Mouse (Mus musculus) megakaryocyte, embryonic 14.5 days (primary cell): ENCODE data around the gene Krt7. TPM values are rescaled to one million over a fixed set of nuclear protein-coding genes. Genes with fewer than 3 reads are reported as not detected.

Source experiments
- H3K27me3 ChIP-seq: replicated peaks from 2 replicates; pipeline ENCODE3; 2012; ENCODE audit warnings: inconsistent platforms
- H3K36me3 ChIP-seq: replicated peaks from 2 replicates; pipeline ENCODE3; 2012; ENCODE audit warnings: low read length, inconsistent platforms, mixed read lengths
- H3K4me1 ChIP-seq: 2 replicates; pipeline ENCODE4 v1.6.1; 2012; ENCODE audit warnings: inconsistent platforms
- H3K4me3 ChIP-seq: replicated peaks from 2 replicates; pipeline ENCODE3; 2012; ENCODE audit warnings: moderate library complexity, mild to moderate bottlenecking, inconsistent platforms
- H3K9me3 ChIP-seq: 2 replicates; pipeline ENCODE4 v1.6.1; 2012; ENCODE audit warnings: inconsistent platforms
- FLI1 ChIP-seq: IDR thresholded peaks from 2 replicates; pipeline ENCODE4 v1.6.1; 2012; ENCODE audit warnings: low read length, inconsistent platforms, mixed read lengths
- GATA1 ChIP-seq: IDR thresholded peaks from 3 replicates; pipeline ENCODE4 v1.6.1; 2012; ENCODE audit warnings: mixed read lengths, low read length, inconsistent platforms, borderline replicate concordance
- polyA plus RNA-seq: library from polyadenylated mRNA; stranded (reverse); fragments of >175 nt; gene quantifications from 2 replicates; pipeline ENCODE4 v1.2.3, GENCODE M21; 2012; ENCODE audit warnings: low replicate concordance; ENCODE audit not compliant: insufficient read depth

Krt7 gene
- polyA plus RNA-seq, 1 experiment: not detected

DNA sequence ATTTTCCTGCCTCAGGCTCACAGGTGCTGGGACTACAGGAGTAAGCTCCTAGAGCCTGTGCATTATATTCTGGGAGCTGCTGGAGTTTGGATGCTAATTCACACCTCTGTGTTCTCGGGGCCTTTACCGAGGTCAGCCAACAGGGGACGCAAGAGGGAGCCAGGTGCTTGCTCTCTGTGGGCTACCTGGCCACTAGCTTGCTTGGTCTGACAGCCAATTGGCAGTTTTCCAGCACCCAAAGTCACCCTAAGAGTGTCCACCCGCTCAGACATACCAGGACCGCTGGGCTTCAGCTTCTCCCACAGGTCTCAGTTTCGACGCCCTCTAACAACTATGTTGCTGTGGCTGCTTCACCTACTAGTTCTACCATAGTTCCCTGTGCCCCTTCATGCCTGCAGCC lies 15.9 kb upstream of the Krt7 start:
- Histone ChIP-seq H3K9me3 (peaks cover 14% of the 10 kb centered on the region), H3K27me3 (peaks cover 65% of the 10 kb centered on the region), H3K36me3 (no peaks in the 10 kb centered on the region), H3K4me1 (peaks cover 9% of the 10 kb centered on the region), H3K4me3 (no peak overlapping the region)
- no peak for TF ChIP-seq GATA1
- TF ChIP-seq FLI1: no peak

- Histone ChIP-seq H3K36me3 (no peaks in the 10 kb centered on the region), H3K4me3 (no peak overlapping the region), H3K4me1 (peaks cover 9% of the 10 kb centered on the region), H3K27me3 (peaks cover 64% of the 10 kb centered on the region), H3K9me3 (peaks cover 13% of the 10 kb centered on the region)
- TF ChIP-seq FLI1 (no peak), GATA1 (no peak)
Observed at GRCm38 (mm10) chr15:101396466-101396865, 14.4 kb upstream of the Krt7 start.

DNA sequence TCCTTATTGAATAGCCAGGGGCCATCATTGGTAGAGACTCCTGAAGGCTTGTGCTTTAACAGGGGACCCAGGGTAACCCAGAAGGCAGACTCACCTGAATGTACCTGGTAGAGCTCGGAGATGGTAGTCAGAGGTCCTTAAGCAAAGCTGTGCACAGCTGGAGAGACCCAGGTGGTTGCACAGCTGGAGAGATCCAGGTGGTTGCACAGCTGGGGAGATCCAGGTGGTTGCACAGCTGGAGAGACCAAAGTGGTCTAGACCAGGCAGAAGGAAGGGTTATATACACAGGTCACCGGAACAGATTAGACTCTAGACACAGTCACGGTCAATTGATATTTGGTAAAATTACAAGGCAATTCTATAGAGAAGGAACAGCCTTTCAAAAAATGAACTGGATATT lies 13.9 kb upstream of the Krt7 start:
- no peaks in the 10 kb centered on the region for H3K36me3 ChIP-seq
- no peak for TF ChIP-seq GATA1
- H3K4me3 ChIP-seq: no peak overlapping the region
- peaks cover 9% of the 10 kb centered on the region for H3K4me1 ChIP-seq
- peaks cover 8% of the 10 kb centered on the region; the same call in 1 of the 2 replicates for H3K9me3 ChIP-seq
- H3K27me3 ChIP-seq: peaks cover 59% of the 10 kb centered on the region

- Histone ChIP-seq H3K27me3 (peaks cover 56% of the 10 kb centered on the region), H3K36me3 (no peaks in the 10 kb centered on the region), H3K4me1 (peaks cover 9% of the 10 kb centered on the region), H3K9me3 (peaks cover 5% of the 10 kb centered on the region; the same call in 1 of the 2 replicates), H3K4me3 (no peak overlapping the region)
- TF ChIP-seq FLI1 (no peak), GATA1 (no peak)
Observed at GRCm38 (mm10) chr15:101397683-101398082, 13.2 kb upstream of the Krt7 start.

DNA sequence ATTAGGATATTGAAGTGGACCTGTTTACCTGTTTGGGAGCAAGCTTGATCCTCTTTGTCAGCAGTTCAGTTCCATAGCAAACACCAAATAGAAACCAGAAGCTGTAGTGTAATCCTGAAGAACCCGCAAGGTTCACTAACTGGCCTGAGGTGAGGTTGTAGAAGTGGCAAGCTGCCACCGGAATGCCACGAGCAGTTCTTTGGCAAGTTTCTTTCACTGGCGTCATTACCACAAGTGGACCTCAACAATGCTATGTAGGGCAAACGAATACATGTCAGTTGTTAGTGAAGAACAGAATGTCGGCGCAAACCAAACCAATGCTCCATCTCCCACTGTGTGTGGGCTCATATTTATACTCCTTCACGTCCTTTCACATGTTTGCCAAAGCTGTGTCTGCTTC lies 12.6 kb upstream of the Krt7 start:
- TF ChIP-seq GATA1: no peak
- no peak for TF ChIP-seq FLI1
- Histone ChIP-seq H3K27me3 (peaks cover 53% of the 10 kb centered on the region), H3K4me1 (peaks cover 9% of the 10 kb centered on the region), H3K36me3 (no peaks in the 10 kb centered on the region), H3K9me3 (no peaks in the 10 kb centered on the region), H3K4me3 (no peak overlapping the region)

DNA sequence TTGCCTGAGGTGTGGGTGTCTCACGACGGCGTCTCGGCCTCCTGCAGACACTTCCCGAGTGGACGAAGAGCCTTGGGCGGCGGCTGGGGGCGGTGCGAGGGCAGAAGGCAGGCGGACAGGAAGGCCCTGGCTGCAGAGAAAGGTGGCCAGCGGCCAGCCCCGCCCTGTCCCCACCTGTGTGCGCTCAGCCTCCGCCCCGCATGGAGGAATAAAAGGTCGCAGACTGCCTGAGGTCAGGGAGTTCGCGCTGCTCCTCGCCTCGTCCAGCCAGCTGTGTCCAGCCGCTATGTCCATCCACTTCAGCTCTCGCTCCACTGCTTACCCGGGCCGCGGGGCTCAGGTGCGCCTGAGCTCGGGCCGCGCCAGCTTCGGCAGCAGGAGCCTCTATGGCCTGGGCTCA lies 1.3 kb downstream of the Krt7 start:
- H3K27me3 ChIP-seq: peaks cover 75% of the 10 kb centered on the region
- H3K36me3 ChIP-seq: no peaks in the 10 kb centered on the region
- H3K4me3 ChIP-seq: no peak overlapping the region
- TF ChIP-seq FLI1: no peak
- TF ChIP-seq GATA1: no peak
- peaks cover 14% of the 10 kb centered on the region for H3K4me1 ChIP-seq
- H3K9me3 ChIP-seq: no peaks in the 10 kb centered on the region

DNA sequence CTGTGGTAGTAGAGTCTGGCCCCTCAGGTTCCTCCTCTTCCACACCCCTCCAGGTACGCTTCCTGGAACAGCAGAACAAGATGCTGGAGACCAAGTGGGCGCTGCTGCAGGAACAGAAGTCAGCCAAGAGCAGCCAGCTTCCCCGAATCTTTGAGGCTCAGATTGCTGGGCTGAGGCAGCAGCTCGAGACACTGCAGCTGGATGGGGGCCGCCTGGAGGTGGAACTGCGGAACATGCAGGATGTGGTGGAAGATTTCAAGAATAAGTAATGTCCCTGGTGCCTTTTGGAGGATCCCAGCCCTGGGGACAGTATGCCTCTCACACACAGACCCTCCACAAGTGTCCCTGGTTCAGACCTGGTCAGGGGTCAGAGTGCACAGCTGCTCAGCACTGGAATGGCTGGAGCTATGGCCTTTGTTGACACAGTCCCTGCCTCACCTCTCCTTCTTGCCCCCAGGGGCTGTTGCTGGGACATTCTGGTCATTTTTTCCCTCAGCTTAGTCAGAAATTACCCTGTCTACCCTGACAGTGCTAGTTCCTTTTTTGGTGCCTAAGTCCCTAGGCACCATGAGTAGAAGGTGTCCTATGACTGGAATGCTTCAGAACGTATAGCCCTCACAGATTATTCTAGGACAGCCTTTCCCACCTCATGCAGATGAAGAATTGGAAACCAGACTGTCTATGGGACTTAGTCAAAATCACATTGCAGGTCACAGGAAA lies 3.2 kb downstream of the Krt7 start:
- peaks cover 82% of the 10 kb centered on the region for H3K27me3 ChIP-seq
- H3K4me1 ChIP-seq: peaks cover 5% of the 10 kb centered on the region; the same call in 1 of the 2 replicates
- H3K4me3 ChIP-seq: no peak overlapping the region
- TF ChIP-seq GATA1: no peak
- TF ChIP-seq FLI1: no peak
- no peaks in the 10 kb centered on the region for H3K9me3 ChIP-seq
- no peaks in the 10 kb centered on the region for H3K36me3 ChIP-seq

GRCm38 (mm10) chr15:101414807-101415565 lies 4.1 kb downstream of the Krt7 start:
- TF ChIP-seq GATA1 (no peak), FLI1 (no peak)
- Histone ChIP-seq H3K4me1 (peaks cover 5% of the 10 kb centered on the region; the same call in 1 of the 2 replicates), H3K4me3 (no peak overlapping the region), H3K9me3 (no peaks in the 10 kb centered on the region), H3K36me3 (no peaks in the 10 kb centered on the region), H3K27me3 (peaks cover 88% of the 10 kb centered on the region)

- no peak overlapping the region for H3K4me3 ChIP-seq
- H3K4me1 ChIP-seq: peaks cover 5% of the 10 kb centered on the region; the same call in 1 of the 2 replicates
- H3K27me3 ChIP-seq: peaks cover 78% of the 10 kb centered on the region
- TF ChIP-seq GATA1 (no peak), FLI1 (no peak)
- no peaks in the 10 kb centered on the region for H3K9me3 ChIP-seq
- H3K36me3 ChIP-seq: no peaks in the 10 kb centered on the region
Observed at GRCm38 (mm10) chr15:101418950-101419349, 8.1 kb downstream of the Krt7 start.

DNA sequence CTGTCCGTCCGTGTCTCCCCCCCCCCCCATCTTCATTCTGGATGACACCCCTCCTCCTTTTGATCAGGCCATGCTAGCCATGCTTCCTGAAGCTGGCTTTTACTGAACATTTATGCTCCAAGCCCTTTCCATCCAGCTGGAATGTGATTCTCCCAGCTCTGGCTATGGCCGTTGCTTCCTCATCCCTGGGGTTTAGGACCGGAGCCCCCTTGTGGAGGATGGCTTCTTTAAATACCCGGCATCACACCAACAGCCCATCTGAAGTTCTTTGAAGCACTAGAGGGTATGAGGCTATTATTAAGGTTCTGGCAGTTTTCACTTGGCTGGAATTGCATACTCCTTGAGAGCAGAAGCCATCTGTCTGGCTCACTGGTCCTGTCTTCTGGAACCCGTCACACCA lies 10.1 kb downstream of the Krt7 start:
- H3K9me3 ChIP-seq: no peaks in the 10 kb centered on the region
- H3K27me3 ChIP-seq: peaks cover 68% of the 10 kb centered on the region
- H3K4me1 ChIP-seq: peaks cover 5% of the 10 kb centered on the region; the same call in 1 of the 2 replicates
- no peak overlapping the region for H3K4me3 ChIP-seq
- no peaks in the 10 kb centered on the region for H3K36me3 ChIP-seq
- TF ChIP-seq FLI1: no peak
- no peak for TF ChIP-seq GATA1
